Mouse (Mus musculus): ENCODE results near the gene Wfdc5.
"Not testable (repeated sequence)": the region's sequence is repeated elsewhere in the genome, so short reads cannot be mapped to it uniquely, and the experiment has no call there.

Gene Wfdc5

DNA sequence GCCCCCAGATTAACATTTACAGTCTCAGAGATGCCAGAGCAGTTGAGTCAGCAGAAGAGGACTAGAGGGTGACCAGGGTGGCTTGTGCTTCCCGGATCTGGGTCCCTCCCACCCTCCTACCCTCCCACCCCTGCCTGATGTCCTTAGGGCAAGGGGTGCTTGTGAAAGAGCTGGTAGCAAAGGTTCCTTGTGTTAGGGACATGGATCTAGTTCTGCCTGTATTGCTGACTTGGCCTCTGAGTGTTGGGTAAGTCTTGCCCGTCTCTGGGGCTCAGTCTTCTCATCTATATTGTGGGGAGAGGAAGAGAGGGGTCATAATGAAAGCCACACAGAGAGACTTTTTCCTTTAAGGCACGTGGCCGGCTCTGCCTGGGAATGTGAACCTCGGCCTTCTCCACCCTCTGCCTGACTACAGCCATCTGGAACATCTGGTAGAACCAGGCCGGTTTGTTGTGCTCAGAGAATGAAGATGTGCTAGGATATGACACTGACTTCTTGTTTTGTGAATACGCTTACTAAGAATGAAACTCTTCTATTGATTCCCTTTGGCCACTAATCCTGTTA, at the start of gene Wfdc5:
Gene Wfdc5, minus strand, starts transcription at position 51 of the 564 bp plus-strand sequence.
- DNase-seq (ENCODE audit: extremely low spot score, low read depth, low spot score), result no peak

- DNase-seq (ENCODE audit: extremely low spot score, low read depth, low spot score), result no peak
Measured at GRCm38 (mm10) chr2:164228361-164229070, 46.0 kb upstream of the Wfdc5 start.

DNA sequence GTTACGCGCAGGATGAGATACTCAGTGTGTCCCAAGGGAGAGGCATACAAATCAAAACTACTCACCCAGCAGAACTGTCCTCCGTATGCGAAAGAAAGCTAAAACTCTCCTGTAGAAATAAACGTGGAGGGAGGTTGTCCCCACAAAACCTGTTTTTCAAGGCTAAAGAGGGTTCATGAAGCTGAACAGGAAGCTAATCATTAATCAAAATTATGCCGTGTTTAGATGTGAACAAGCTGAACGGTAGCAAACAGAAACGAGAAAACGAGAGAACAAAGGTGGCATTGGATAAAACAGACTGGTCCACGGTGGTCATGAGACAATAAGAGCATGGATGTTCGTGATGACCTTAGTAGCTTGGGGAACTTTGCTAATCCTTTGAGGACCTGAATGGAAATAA, 39.0 kb upstream of the Wfdc5 start, which contains the start of gene Wfdc15b:
Gene Wfdc15b, minus strand, starts transcription at position 139 of the 400 bp plus-strand sequence.
- DNase-seq (ENCODE audit: extremely low spot score, low read depth, low spot score), result no peak

GRCm38 (mm10) chr2:164219295-164219694, 36.8 kb upstream of the Wfdc5 start:
- no peak for DNase-seq (ENCODE audit: extremely low spot score, low read depth, low spot score)

DNA sequence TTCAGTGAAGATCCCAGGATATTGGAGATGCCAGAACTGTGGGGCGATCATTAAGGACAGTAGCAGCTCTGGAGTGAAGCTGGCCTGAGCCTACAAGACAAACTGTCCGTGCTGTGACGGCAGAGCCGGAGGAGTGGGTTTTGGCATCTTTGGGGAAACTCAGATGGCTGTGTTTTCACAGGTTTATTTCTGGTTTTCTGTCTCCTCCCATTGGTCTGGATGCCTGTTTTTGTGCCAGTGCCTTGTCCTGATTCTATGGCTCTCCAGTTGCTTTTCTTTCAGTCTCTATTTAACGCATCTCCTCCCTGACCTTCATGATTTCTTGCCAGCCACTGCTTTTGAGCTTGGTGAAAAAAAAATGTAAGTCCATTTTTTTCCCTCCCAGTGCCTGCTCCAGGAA, 30.2 kb upstream of the Wfdc5 start:
- DNase-seq (ENCODE audit: extremely low spot score, low read depth, low spot score), result no peak

DNA sequence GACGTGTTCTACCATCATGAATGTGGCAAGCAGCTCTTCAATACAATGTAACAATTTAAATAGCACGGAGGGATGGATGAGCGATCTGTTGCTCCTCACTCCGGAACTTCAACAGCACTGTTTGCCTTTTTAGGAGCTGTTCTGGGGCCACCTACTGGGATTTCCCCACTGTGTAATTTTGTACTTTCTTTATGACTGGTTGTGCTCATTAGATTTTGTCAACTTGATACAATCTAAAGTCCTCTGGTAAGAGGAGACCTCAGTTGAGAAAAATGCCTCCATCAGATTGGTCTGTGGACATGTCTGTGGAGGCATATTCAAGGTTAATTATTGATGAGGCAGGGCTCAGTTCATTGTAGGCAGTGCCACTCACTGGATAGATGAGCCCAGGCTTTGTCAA, 28.4 kb upstream of the Wfdc5 start:
- no peak for DNase-seq (ENCODE audit: extremely low spot score, low read depth, low spot score)

- DNase-seq (ENCODE audit: extremely low spot score, low read depth, low spot score), result no peak
Measured at GRCm38 (mm10) chr2:164206676-164207075, 24.1 kb upstream of the Wfdc5 start.

DNA sequence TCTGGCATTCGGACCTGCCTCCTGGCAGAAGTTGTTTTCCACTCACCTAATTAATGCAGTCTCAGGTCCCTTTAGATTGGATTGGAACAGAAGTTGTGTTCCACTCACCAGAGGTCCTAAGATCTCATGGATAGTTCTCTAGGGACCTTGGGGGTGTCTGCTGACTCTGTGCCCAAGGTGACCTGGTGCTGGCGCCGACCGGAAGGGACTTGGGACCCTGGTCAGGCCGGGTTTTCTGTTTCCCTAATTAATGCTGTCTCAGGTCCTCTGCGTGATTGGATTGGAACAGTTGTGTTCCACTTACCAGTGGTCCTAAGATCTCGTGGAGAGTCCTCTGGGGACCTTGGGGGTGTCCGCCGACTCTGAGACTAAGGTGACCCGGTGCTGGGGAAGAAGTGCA, 23.5 kb upstream of the Wfdc5 start:
- not testable (repeated sequence) for DNase-seq (ENCODE audit: extremely low spot score, low read depth, low spot score)

DNA sequence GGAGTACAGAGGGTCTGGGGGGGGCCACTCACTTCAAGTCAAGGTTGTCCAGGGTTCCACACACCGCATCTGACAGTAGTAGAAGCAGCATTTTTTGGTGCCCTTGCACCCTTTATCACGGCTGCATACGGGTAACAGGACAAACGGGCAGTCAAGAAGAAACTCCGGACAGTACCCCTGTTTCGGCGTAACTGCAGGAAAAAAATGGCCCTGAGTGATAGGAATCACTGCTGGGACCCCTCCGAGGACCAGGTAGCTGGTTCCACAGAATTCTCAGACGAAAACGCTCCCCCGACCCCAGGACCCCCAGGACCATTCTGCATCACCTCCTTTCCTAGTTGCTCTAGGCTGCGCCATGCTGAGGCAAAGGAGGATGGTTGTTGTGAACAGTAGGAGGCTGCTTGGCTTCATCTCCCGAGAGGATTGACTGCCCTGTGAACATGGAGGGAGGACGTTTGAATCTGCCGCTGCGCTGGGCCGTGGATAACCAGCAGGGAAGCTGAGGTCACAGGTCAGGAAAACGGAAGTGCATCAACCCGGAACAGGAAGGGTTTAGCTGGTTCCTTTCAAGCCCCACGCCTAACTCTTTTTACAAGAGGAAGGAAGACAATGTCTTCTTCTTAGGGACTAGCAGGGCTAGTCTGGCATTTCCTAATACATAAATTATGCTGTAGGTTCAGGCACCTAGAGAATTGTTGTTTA, 17.2 kb upstream of the Wfdc5 start, which contains the start of gene Wfdc15a:
Gene Wfdc15a, minus strand, starts transcription at position 505 of the 702 bp plus-strand sequence.
- no peak for DNase-seq (ENCODE audit: extremely low spot score, low read depth, low spot score)

DNA sequence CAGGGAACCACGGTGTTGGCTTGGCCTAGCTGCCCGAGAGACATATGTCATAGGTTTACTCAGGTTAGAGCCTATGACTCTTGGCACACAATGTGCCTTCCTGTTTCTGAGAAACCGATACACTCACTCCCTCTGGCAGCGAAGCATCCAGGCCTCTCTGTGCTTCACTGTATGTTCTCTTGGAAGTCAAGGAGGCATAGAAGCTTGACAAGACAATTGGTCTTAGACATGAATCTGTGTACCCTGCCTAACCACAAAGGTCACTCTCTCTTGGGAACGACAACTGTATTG, 14.1 kb upstream of the Wfdc5 start:
- no peak for DNase-seq (ENCODE audit: extremely low spot score, low read depth, low spot score)

DNA sequence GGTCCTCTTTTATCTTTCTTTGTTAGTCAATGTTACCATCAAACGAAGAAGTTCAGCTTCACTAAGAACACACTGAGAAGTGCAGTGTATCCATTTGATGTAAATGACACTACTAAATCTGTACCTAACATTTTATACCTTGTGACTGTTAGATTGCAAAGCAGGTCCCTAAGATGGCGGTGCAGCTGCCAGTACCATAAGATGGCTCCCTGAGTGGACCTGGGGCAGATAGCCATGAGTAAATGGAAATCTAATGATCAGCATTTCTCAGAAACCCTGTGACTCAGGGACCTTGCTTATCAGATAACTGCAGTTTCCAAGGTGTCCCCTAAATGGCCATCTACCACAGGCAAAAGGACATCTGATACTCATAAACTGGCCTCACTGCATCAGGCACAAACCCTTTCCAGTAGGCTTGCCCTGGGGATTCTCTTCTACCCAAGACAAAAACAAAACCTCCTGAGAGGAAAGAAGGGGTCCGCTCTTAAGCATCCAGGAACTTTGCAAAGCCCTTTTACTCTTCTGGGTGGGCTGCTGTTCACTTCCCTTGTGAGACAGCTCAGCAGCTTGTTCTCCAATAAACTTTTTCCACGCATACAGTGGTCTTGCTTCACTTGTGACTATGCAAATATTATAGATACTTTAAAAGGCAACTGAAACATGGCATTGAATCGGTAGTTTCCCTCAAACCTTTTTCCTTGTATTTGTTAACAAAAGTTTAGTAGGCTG, 13.6 kb upstream of the Wfdc5 start:
- DNase-seq (ENCODE audit: extremely low spot score, low read depth, low spot score), result no peak

DNA sequence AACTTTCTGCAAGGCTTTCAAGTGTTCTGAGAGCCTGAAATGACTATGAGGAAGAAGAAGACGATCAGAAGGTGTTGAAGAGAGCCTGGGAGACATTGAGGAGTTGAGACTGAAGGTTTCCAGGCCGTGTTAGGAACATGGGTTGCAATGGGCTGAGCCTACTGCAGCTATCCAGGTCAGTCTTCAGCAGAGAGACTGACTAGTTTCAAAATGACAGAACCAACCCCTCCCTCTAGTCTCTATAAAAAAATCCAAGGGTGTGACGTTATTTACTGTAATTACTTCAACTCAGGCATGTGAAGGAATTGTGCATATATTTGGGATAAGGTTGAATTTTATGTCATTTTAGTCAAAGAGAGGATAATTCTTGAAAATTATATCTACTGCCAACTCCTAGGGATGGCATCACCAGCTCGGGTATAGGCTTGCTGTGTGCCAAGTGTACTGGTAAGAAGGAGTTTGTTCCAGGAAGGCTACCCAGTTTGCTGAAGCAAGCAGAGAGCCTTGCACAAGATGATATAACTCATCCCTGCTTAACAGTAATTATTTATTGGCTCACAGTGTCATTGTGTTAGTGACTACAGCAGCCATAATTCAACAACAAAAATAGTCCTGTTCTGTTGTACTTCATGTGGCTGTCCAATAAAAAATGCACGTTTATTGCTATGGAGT, 12.6 kb upstream of the Wfdc5 start:
- no peak for DNase-seq (ENCODE audit: extremely low spot score, low read depth, low spot score)

- no peak for DNase-seq (ENCODE audit: extremely low spot score, low read depth, low spot score)
Measured at GRCm38 (mm10) chr2:164192279-164192678, 9.7 kb upstream of the Wfdc5 start.

DNA sequence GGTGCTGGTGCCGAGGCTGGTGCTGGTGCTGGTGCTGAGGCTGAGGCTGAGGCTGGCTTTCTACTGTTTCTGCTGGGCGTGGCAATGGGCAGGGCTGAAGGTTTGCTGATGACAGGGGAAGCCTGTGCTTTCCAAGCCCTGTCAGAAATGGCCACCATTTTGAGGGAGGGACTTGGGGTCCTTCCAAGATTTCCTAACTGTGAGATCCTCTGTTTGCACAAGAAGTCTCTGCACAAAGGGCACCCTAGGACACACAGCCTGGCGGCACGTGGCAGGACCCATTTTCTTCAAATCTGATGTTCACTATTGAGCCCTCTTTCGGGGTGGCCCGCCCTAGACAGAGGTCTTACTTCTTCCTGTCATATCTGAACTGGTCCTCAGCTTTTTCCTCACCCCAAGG, 8.0 kb upstream of the Wfdc5 start, which contains the start of gene Wfdc12:
Gene Wfdc12, minus strand, starts transcription at position 33 of the 400 bp plus-strand sequence.
- no peak for DNase-seq (ENCODE audit: extremely low spot score, low read depth, low spot score)

- no peak for DNase-seq (ENCODE audit: extremely low spot score, low read depth, low spot score)
Measured at GRCm38 (mm10) chr2:164188722-164189121, 6.2 kb upstream of the Wfdc5 start.

- no peak for DNase-seq (ENCODE audit: extremely low spot score, low read depth, low spot score)
Measured at GRCm38 (mm10) chr2:164184145-164184719, 1.7 kb upstream of the Wfdc5 start.

GRCm38 (mm10) chr2:164183340-164183739, 798 bp upstream of the Wfdc5 start:
- no peak for DNase-seq (ENCODE audit: extremely low spot score, low read depth, low spot score)

GRCm38 (mm10) chr2:164180770-164181169, 1.8 kb downstream of the Wfdc5 start:
- DNase-seq (ENCODE audit: extremely low spot score, low read depth, low spot score), result no peak

GRCm38 (mm10) chr2:164180124-164180523, 2.4 kb downstream of the Wfdc5 start:
- DNase-seq (ENCODE audit: extremely low spot score, low read depth, low spot score), result no peak

GRCm38 (mm10) chr2:164177831-164178230, 4.7 kb downstream of the Wfdc5 start:
- no peak for DNase-seq (ENCODE audit: extremely low spot score, low read depth, low spot score)

DNA sequence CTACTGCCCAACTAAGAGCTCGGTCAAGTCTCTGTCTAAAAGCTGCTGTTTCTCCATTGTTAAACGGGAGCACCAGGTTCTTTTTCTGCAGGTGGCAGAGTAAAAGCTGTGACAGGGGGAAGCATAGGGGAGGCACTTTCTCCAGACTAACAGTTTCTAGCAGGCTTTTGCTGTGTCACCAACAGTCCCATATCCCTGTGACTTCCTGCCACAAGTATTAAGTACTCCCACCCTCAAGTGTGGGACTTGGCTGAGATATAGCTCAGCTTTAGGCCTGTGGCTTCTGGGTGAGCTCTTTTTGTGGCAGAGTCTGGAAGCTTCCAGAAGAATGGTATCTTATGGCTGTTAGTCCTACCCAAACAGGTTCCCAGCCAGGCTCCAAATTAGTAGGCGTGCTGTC, 6.7 kb downstream of the Wfdc5 start:
- no peak for DNase-seq (ENCODE audit: extremely low spot score, low read depth, low spot score)

Data from hindlimb bud, embryonic 11.5 days (tissue).